Mouse (Mus musculus) bone marrow, adult 2 months (tissue): ENCODE measurements at regions not wholly inside any gene's neighbourhood (a gene's known extent, or its start where the extent isn't known, plus 50 kb on each side); places are given as distances from the start of the nearest gene placed in this dataset.

Source experiments
- H3K27ac ChIP-seq: fragments of 200-500 bp; 2 replicates; pipeline ENCODE4 v1.5.1; 2012; ENCODE audit warnings: low read depth, mild to moderate bottlenecking, control low read depth, inconsistent platforms, low read length; ENCODE audit not compliant: control insufficient read depth, poor library complexity, insufficient read depth
- H3K4me1 ChIP-seq: fragments of 200-500 bp; 2 replicates; pipeline ENCODE4 v1.6.1; 2011; ENCODE audit warnings: low read length; ENCODE audit not compliant: control insufficient read depth, insufficient read depth
- H3K4me3 ChIP-seq: fragments of 200-500 bp; replicated peaks from 2 replicates; pipeline ENCODE3; 2011; ENCODE audit warnings: mild to moderate bottlenecking, low read depth, low read length, control low read depth; ENCODE audit not compliant: control insufficient read depth
- CTCF ChIP-seq: fragments of 200-500 bp; IDR thresholded peaks from 2 replicates; pipeline ENCODE4 v1.5.1; 2011; ENCODE audit warnings: low read length, control low read depth; ENCODE audit not compliant: control insufficient read depth, insufficient read depth
- POLR2A ChIP-seq: fragments of 200-500 bp; IDR thresholded peaks from 2 replicates; pipeline ENCODE4 v1.6.1; 2011; ENCODE audit warnings: low read depth, mild to moderate bottlenecking, control low read depth, low read length, borderline replicate concordance; ENCODE audit not compliant: control insufficient read depth
- WGBS: fragments of 180-500 bp; shearing (Covaris S2); methylation state at CpG from one replicate; pipeline ENCODE4 v1.1.7; 2018; 5-methylcytosine and 5-hydroxymethylcytosine counted together

DNA sequence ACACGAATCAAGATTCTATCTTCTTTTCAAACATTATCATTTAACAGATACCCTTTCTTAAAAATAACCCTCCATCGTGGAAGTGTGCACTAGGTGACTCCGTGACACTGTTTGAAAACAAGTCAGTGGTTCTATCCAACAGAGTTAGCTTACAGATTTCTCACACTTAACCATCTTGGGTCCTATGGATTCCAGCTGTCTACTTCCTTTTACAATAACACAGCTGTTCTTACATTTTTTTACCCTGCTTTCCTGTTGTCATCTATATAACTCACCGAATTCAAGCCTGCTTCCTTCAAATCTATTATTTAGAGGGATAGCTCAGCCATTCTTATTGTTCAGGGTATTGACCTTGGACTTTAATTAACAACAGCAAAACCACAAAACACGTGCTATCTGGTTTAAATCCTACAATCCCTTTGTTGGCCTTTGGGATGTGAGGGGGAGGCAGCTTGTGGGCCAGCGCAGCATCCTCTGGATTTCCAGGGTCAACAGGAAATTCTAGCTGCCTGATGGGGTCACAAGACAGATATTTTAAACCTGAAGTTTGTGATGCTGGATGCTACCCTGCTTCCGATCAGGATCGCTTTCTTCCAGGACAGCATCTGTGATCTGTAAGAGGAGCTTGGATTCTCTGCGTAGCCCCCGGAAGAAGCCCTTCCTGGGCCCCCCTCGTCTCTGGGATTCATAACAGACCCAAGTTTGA is 94.4 kb upstream of the Tas2r134 start:
- TF ChIP-seq POLR2A (no peak), CTCF (no peak)
- H3K4me1 ChIP-seq, result no peaks in the 10 kb centered on the region
- WGBS, result 80% methylated on average over 11 of the region's 11 CpGs
- H3K4me3 ChIP-seq, result no peak overlapping the region
- H3K27ac ChIP-seq, result no peak overlapping the region

DNA sequence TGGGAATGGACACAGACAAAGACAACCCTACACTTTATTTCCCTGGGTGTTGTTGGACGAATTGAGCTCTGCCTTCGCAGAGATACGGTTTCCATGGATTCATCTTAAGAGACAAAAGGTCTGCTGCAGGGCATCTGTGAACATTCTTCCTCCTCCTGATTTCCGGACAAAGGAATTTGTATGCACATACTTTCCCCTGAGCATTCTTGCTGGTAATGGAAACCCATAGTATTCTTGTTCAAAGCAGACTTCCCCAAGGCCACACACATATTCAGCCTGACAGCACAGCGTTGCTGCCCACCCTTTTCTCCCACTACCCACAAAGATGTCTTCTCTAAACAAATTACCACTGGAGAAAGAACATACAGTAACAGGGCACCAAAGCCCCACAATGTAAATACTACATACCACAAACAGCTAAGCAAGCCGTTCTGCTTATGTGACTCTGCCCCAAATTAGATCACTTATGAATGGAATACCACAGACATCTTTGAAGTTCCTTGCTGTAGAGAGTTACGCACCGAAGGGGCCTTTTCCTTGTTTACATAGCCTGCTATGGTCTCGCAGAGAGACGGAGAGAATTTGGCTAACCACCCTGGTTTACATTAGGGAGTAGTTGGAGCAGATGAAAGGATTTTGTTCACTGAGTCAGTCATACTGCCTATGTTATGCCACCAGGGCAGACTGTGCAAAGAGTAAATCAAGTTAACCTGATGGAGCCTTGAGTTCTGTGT is 96.0 kb upstream of the Tas2r134 start:
- WGBS, result 83% methylated on average over 10 of the region's 10 CpGs
- no peak for TF ChIP-seq CTCF
- no peak for TF ChIP-seq POLR2A
- H3K4me3 ChIP-seq, result no peak overlapping the region
- H3K27ac ChIP-seq, result no peak overlapping the region
- H3K4me1 ChIP-seq, result no peaks in the 10 kb centered on the region

DNA sequence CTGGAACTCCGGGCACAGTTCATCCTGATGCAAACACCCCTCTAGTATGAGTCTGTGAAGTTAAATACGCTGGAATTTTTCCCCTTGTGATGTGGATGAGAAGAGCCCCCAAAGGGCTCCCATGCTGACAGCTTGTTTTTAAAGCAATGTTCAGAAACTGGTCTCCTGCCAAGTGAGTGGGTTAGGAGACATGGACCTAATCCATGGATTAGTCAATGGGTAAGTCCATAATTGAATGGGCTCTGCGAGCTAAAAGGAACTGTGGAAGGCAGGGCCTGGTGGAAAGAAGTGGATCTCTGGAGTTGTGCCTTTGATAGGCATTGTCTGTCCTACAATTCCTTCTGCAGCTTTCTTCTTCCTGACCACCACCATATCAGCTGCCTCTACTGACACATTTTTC is 104.5 kb upstream of the Tas2r134 start:
- Histone ChIP-seq H3K27ac (no peak overlapping the region), H3K4me3 (no peak overlapping the region), H3K4me1 (no peaks in the 10 kb centered on the region)
- WGBS, result 74% methylated on average over 3 of the region's 3 CpGs
- TF ChIP-seq CTCF, result no peak

DNA sequence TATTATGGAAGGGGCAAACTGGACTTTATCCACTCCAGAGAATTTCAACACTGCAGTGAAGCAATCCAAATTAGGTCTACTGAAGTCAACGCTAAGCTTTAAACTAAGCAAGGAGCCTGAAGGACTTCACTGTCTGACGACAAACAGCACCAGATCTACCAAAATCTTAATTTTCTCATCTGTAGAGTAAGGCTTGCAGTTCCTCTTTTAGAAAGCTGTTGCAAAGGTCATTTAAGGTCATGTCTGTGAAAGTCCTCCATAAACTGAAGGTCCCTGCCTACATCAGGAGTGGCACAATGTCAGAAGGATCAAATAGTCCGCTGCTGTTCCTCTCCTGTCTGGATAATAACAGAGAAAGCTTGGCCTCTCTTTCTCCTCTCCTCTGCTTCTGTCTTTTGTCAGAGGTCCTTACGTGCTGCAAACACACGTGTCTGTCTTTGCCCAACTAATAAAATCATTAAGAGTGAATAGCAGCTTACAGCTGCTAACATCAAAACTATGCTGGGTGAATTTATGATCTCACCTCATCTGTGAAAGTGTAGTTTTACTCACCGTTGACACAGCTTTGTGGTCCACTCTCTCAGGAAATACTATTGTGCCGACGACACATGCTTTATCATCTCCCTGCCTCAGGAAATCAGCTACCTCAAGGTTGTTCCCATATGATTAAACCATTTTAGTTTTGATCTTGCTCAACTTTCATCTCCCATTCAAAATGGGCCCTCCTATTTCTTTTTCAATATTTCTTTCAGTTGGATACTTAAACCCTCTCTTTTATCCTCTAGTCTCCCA is 117.9 kb upstream of the Tas2r134 start:
- no peaks in the 10 kb centered on the region for H3K4me1 ChIP-seq
- 20% methylated on average over 8 of the region's 8 CpGs for WGBS
- H3K4me3 ChIP-seq, result no peak overlapping the region
- H3K27ac ChIP-seq, result no peak overlapping the region
- TF ChIP-seq CTCF, result no peak
- TF ChIP-seq POLR2A, result no peak

DNA sequence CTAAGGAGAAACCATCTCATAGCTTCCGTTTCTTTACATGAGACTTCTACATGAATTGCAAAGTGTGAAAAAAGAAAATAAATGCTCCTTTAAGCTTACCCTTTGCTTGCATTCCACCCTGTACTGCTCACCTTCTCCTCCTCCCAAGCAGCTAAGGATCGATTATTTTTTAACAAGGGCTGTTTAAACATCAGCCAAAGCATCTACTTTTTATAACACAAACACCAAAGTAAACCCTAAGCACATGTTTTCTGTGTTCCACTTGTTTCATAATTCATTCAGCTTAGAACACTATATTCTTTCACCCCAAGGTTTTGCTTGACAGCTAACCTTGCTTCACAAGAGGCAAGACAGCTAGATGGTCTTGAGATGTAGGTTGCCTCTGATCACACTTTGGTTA is 129.4 kb upstream of the Tas2r134 start:
- no peaks in the 10 kb centered on the region for H3K4me1 ChIP-seq
- H3K4me3 ChIP-seq, result no peak overlapping the region
- WGBS, result 75% methylated on average over 2 of the region's 2 CpGs
- no peak overlapping the region for H3K27ac ChIP-seq
- TF ChIP-seq CTCF, result no peak
- no peak for TF ChIP-seq POLR2A

DNA sequence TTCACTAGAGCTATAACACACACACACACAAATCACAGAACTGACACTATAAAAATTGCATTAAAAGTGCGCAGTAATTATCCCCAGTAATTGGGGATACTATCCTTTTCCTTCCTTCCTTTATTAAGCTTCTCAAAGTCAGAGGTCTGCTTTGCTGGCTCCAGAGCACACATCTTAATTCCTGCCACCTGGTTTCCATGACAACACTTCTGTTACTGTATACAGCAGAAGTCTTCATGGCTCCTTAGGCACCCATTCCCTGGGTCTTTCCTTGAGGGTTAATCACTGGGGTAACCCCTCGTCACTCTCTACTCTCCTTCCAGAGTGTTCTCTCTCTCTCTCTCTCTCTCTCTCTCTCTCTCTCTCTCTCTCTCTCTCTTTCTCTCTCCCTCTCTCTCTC is 153.6 kb upstream of the Tas2r134 start:
- no peak for TF ChIP-seq POLR2A
- no peak for TF ChIP-seq CTCF
- H3K4me3 ChIP-seq, result no peak overlapping the region
- WGBS, result 89% methylated on average over 2 of the region's 2 CpGs

DNA sequence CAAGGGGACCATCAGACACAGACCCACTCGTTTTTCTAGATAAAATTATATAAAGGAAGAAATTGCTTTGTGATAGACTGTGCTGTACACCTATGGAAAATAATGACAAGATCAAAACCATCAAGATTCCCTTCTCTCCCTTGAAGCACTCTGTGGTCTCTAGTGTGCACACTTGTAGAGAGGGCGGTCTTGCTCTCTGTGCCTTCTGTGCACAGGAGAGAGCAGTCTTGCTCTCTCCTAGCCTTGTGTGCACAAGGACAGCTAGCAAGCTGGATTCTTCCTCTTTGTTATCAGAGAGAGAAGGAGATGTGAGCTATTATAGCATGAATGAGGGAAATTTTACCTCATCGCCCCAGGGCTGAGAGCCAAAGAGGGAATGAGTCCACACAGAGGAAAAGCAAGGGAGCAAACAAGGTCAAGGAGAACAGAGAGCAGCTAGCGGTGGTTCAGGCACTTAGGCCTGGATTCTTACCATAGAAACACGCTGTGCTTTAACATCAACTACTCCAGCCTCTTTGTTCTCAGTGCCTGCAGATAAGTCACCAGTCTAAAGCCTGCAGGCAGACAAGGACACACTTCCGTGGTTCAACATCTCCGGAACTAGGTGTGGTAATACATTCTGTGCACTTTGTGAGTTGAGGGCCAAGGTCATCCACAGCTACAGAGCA is 160.2 kb upstream of the Tas2r134 start:
- no peak overlapping the region for H3K4me3 ChIP-seq
- 82% methylated on average over 7 of the region's 7 CpGs for WGBS
- no peak for TF ChIP-seq POLR2A
- no peak for TF ChIP-seq CTCF
- no peak overlapping the region for H3K27ac ChIP-seq
- H3K4me1 ChIP-seq, result no peaks in the 10 kb centered on the region

More for the DNA sequence above, 153.6 kb upstream of the Tas2r134 start:
- no peak overlapping the region for H3K27ac ChIP-seq
- H3K4me1 ChIP-seq, result no peaks in the 10 kb centered on the region

DNA sequence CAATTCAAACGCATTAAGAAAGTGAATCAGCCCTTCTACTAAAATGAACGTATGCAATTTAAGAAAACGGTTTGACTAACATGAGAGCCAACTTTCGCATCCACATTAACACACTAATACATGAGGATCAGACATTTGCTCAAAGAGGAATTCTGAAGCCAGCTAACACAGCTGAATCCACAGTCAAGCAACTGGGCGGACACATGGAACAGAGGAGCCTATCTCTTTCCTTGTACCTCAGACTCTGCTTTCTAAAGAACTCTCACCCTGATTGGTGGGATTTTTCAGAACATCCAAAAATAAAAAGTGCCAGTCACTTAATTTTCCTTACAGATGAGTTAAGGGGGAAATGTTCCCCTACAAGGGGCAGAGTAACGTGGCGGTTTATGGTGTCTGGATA is 161.3 kb upstream of the Tas2r134 start:
- Histone ChIP-seq H3K4me1 (no peaks in the 10 kb centered on the region), H3K27ac (no peak overlapping the region), H3K4me3 (no peak overlapping the region)
- WGBS, result 85% methylated on average over 7 of the region's 7 CpGs
- TF ChIP-seq POLR2A (no peak), CTCF (no peak)
